Mouse (Mus musculus) lung, embryonic 16.5 days (tissue): ENCODE results near the gene Disp1. TPM values are rescaled to one million over a fixed set of nuclear protein-coding genes. Genes with fewer than 3 reads are reported as not detected.

Experiments
- ATAC-seq: fragments of 200-750 bp; cut with Nextera tagmentation; 2 replicates; pipeline ENCODE4 v1.8.0; 2017; ENCODE audit warnings: low read depth, mild to moderate bottlenecking, moderate library complexity
- H3K27ac ChIP-seq: fragments of 300-500 bp; sonication (generic); 2 replicates; pipeline ENCODE4 v1.5.1; 2014; ENCODE audit warnings: mild to moderate bottlenecking, control low read depth, low read length
- H3K27me3 ChIP-seq: fragments of 300-500 bp; sonication (generic); 2 replicates; pipeline ENCODE4 v1.6.1; 2014; ENCODE audit warnings: low read depth, low read length, mixed read lengths; ENCODE audit not compliant: control insufficient read depth, insufficient read depth
- H3K36me3 ChIP-seq: fragments of 300-500 bp; sonication (generic); 2 replicates; pipeline ENCODE4 v1.6.1; 2014; ENCODE audit warnings: low read length; ENCODE audit not compliant: control insufficient read depth, insufficient read depth
- H3K4me1 ChIP-seq: fragments of 300-500 bp; sonication (generic); replicated peaks from 2 replicates; pipeline ENCODE4 v1.6.1; 2014; ENCODE audit warnings: low read length, mixed read lengths; ENCODE audit not compliant: control insufficient read depth, insufficient read depth
- H3K4me2 ChIP-seq: fragments of 300-500 bp; sonication (generic); 2 replicates; pipeline ENCODE4 v1.6.1; 2014; ENCODE audit warnings: low read depth, low read length, control low read depth
- H3K4me3 ChIP-seq: fragments of 300-500 bp; sonication (generic); 2 replicates; pipeline ENCODE4 v1.5.1; 2014; ENCODE audit warnings: mild to moderate bottlenecking, low read length, control low read depth
- H3K9ac ChIP-seq: fragments of 300-500 bp; sonication (generic); 2 replicates; pipeline ENCODE4 v1.6.1; 2014; ENCODE audit warnings: low read length, control low read depth
- H3K9me3 ChIP-seq: fragments of 300-500 bp; sonication (generic); 2 replicates; pipeline ENCODE4 v1.6.1; 2016; ENCODE audit warnings: low read length; ENCODE audit not compliant: control insufficient read depth
- WGBS: fragments of 180-500 bp; shearing (Covaris S2); extraction: QIAGEN DNeasy Blood & Tissue Kit; methylation state at CpG from one replicate; pipeline ENCODE4 v1.1.7; 2014; 5-methylcytosine and 5-hydroxymethylcytosine counted together
- polyA plus RNA-seq: library from polyadenylated mRNA; unstranded; fragments of >200 nt; fragmentation: Nextera tagmentation; extraction: Ambion mirVana; gene quantifications from 2 replicates; pipeline ENCODE4 v1.2.1, GENCODE M21; 2015

Disp1 gene
- polyA plus RNA-seq, 1 experiment from 2014 or later = 8.9 TPM

DNA sequence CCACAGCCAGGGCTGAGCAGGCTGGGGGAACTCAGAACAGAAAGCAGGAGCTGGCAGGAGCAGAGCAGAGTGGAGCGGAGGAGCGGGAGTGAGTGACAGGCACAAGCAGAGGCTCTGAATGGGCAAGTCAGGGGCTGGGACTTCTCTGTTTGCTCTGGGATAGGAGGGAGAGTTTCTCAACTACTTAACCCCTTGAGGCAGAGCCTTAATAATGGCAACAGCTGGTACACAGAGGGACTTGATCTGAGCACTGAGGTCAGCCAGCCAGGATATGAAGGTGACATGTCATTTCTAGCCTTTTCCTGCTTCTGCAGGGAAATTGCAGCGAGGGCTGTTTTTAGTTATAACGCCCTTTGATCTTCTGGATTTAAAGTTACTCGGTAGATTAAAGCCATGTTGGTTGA lies 73.9 kb downstream of the Disp1 start:
- 5% methylated on average over 5 of the region's 5 CpGs for WGBS
- Histone ChIP-seq H3K4me1 (peaks cover 27% of the 10 kb centered on the region), H3K9me3 (no peaks in the 10 kb centered on the region), H3K4me3 (peak overlapping the region; percentile 15), H3K9ac (peak overlapping the region; percentile 23; the same call in 1 of the 2 replicates), H3K27me3 (no peaks in the 10 kb centered on the region), H3K4me2 (peak overlapping the region; percentile 43), H3K27ac (peak overlapping the region; percentile 24), H3K36me3 (no peaks in the 10 kb centered on the region)
- peak; percentile 96 for ATAC-seq

- Histone ChIP-seq H3K4me1 (peaks cover 28% of the 10 kb centered on the region), H3K4me2 (peak overlapping the region; percentile 46), H3K4me3 (peak overlapping the region; percentile 30), H3K36me3 (no peaks in the 10 kb centered on the region), H3K27ac (no peak overlapping the region), H3K9me3 (no peaks in the 10 kb centered on the region), H3K9ac (no peak overlapping the region), H3K27me3 (no peaks in the 10 kb centered on the region)
- WGBS = 18% methylated on average over 9 of the region's 9 CpGs
- no peak for ATAC-seq
These were observed 74.5 kb downstream of the Disp1 start for GRCm38 (mm10) chr1:183146795-183147194.

GRCm38 (mm10) chr1:183146102-183146735 lies 75.1 kb downstream of the Disp1 start:
- Histone ChIP-seq H3K4me1 (peaks cover 30% of the 10 kb centered on the region), H3K4me3 (peak overlapping the region; percentile 30), H3K9ac (no peak overlapping the region), H3K9me3 (no peaks in the 10 kb centered on the region), H3K4me2 (peak overlapping the region; percentile 46), H3K27ac (no peak overlapping the region), H3K36me3 (no peaks in the 10 kb centered on the region), H3K27me3 (no peaks in the 10 kb centered on the region)
- ATAC-seq = no peak
- 75% methylated on average over 7 of the region's 7 CpGs for WGBS

- ATAC-seq = peak; percentile 49; the same call in 1 of the 2 replicates
These were observed 76.6 kb downstream of the Disp1 start for GRCm38 (mm10) chr1:183144602-183145205.

DNA sequence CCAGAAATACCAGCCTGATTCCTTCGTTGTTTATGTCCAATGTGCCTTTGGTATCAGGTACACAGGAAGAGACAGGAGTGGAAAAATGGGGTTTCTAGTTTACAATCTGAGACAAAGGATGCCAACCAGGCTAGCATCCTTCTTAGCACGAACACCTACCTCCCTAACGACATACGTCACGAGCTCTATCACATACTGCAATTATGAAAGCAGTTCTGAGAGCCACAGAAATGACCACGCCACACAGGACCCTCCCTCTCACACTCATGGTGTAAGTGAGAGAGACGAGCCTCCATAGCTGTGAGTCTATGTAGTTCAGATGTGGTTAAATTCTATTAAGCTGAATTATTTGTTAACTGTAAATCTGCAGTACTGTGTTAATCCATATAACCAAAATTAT lies 78.1 kb downstream of the Disp1 start:
- H3K36me3 ChIP-seq = no peaks in the 10 kb centered on the region
- WGBS = 77% methylated on average over 7 of the region's 7 CpGs
- no peak overlapping the region for H3K4me3 ChIP-seq
- no peaks in the 10 kb centered on the region for H3K27me3 ChIP-seq
- H3K9me3 ChIP-seq = no peaks in the 10 kb centered on the region
- no peak overlapping the region for H3K27ac ChIP-seq
- peaks cover 27% of the 10 kb centered on the region for H3K4me1 ChIP-seq
- no peak for ATAC-seq
- H3K9ac ChIP-seq = no peak overlapping the region
- no peak overlapping the region for H3K4me2 ChIP-seq

More at GRCm38 (mm10) chr1:183144602-183145205, 76.6 kb downstream of the Disp1 start:
- H3K9ac ChIP-seq = no peak overlapping the region
- H3K36me3 ChIP-seq = no peaks in the 10 kb centered on the region
- no peak overlapping the region for H3K4me2 ChIP-seq
- no peaks in the 10 kb centered on the region for H3K9me3 ChIP-seq
- 6% methylated on average over 4 of the region's 4 CpGs for WGBS
- peaks cover 27% of the 10 kb centered on the region for H3K4me1 ChIP-seq
- H3K27ac ChIP-seq = no peak overlapping the region
- H3K4me3 ChIP-seq = no peak overlapping the region
- no peaks in the 10 kb centered on the region for H3K27me3 ChIP-seq

DNA sequence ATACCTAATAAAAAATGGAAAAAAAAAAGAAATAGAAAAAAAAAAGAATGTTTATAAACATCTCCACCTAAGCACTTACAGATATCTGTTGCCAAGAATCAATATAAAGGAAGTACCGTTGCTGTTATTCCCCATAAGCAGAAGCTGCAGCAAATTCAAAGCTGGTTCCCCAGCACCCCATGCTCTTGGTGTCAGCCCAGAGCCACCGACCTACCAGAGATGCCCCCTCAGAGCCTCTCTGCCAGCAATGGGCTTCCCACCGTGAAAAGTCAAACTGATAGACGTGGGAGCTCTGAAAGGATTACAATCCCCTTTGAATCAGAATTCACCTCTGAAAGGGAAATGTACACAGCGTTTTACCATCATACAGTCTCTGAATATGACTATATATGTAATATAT lies 78.8 kb downstream of the Disp1 start:
- H3K4me3 ChIP-seq = no peak overlapping the region
- no peak overlapping the region for H3K9ac ChIP-seq
- H3K27ac ChIP-seq = no peak overlapping the region
- no peak for ATAC-seq
- H3K27me3 ChIP-seq = no peaks in the 10 kb centered on the region
- H3K4me1 ChIP-seq = peaks cover 24% of the 10 kb centered on the region
- no peaks in the 10 kb centered on the region for H3K9me3 ChIP-seq
- 70% methylated on average over 5 of the region's 5 CpGs for WGBS
- H3K36me3 ChIP-seq = no peaks in the 10 kb centered on the region
- H3K4me2 ChIP-seq = no peak overlapping the region

DNA sequence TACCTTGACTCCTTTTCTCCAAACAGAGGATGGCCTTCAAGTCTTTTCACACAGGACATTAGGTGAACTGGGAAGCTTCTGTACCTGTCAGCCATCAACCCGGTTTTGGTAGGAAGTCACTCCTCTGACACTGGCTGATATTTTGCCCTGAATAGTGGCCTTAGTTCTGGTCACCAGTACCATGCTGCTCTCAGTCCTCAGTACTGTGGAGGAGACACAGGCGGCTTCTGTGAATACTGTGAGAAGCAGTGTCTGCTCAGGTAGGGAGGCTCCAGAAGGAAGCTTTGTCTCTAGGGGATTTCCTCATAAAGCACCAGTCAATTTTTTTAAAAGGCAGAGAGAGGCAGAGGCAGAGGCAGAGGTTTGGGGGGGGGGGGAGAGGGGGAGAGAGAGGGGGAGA lies 80.0 kb downstream of the Disp1 start:
- H3K9me3 ChIP-seq = no peaks in the 10 kb centered on the region
- H3K4me1 ChIP-seq = peaks cover 15% of the 10 kb centered on the region
- 55% methylated on average over 2 of the region's 2 CpGs for WGBS
- no peak overlapping the region for H3K9ac ChIP-seq
- H3K27ac ChIP-seq = no peak overlapping the region
- no peak for ATAC-seq
- H3K4me3 ChIP-seq = no peak overlapping the region
- no peaks in the 10 kb centered on the region for H3K36me3 ChIP-seq
- H3K4me2 ChIP-seq = no peak overlapping the region
- H3K27me3 ChIP-seq = no peaks in the 10 kb centered on the region

DNA sequence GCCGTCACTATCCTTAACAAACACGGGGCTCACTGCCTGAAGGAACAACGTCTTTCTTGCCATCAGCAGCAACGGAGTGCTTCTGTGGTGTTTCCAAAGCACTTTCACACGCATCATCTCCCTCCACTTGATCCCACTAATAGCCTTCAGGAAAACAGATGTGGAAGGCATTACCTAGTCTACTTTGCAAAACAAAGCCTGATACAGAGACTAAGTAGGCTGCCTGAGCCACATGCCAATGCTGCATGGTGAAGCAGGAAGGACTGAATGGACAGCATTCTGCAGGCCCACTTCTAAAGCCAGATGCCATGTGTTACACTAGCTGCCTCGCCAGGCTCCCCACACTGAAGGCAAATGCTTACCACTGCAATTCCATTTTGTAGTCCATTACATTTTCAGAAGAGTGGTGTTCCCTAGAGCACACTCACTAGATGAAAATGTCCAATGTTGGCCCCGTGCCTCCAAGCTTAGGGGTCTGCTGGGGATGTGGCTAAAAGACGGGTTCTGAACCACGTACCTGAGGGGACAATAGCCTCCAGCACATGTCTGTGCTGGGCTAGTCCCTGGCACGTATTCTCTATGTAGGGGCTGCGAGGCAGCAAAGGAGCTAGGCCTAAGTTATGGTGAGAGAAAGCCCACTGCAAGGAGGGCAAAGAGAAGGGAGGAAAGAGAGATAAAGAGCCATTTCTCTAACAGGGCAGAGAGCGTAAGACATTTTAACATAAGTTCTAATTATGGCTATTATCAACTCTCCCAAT lies 80.6 kb downstream of the Disp1 start:
- Histone ChIP-seq H3K4me2 (no peak overlapping the region), H3K4me1 (peaks cover 12% of the 10 kb centered on the region), H3K9ac (no peak overlapping the region), H3K4me3 (no peak overlapping the region), H3K27me3 (no peaks in the 10 kb centered on the region), H3K9me3 (no peaks in the 10 kb centered on the region), H3K36me3 (no peaks in the 10 kb centered on the region), H3K27ac (no peak overlapping the region)
- no peak for ATAC-seq
- WGBS = 82% methylated on average over 12 of the region's 12 CpGs

DNA sequence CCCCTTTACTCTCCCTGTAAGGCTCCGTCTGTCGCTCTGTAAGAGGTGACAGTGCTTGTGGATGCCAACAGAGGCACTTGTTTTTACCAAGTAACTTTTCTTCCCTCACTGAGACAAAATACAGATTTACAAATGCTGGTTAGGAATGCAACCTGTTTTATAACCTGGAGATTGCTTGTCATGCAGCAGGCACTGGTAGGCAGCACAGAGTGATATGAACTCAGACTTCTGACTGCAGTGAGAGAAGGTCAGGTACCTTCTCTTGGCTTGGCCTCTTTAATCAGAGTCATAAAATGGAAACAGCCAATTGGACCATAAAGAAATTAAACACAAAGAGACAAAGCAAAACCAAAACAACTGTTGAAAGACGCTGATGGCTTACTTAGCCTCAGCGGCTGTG lies 83.2 kb downstream of the Disp1 start:
- no peaks in the 10 kb centered on the region for H3K9me3 ChIP-seq
- no peak for ATAC-seq
- no peaks in the 10 kb centered on the region for H3K27me3 ChIP-seq
- no peak overlapping the region for H3K9ac ChIP-seq
- no peak overlapping the region for H3K4me2 ChIP-seq
- no peaks in the 10 kb centered on the region for H3K36me3 ChIP-seq
- no peak overlapping the region for H3K27ac ChIP-seq
- H3K4me1 ChIP-seq = peaks cover 16% of the 10 kb centered on the region
- WGBS = 65% methylated on average over 4 of the region's 4 CpGs
- H3K4me3 ChIP-seq = no peak overlapping the region
